Mouse (Mus musculus) hindbrain, embryonic 11.5 days (tissue): ENCODE results near the gene Afg3l1. TPM values are rescaled to one million over a fixed set of nuclear protein-coding genes. Genes with fewer than 3 reads are reported as not detected.

Experiments used
- ATAC-seq: fragments of 200-750 bp; cut with Nextera tagmentation; 2 replicates; pipeline ENCODE4 v1.8.0; 2017; ENCODE audit warnings: mild to moderate bottlenecking, moderate TSS enrichment, moderate library complexity; ENCODE audit not compliant: low FRiP score
- DNase-seq: peaks from one replicate; pipeline ENCODE4 v3.0.0-alpha.2; 2015; ENCODE audit warnings: low spot score
- H3K27ac ChIP-seq: fragments of 300-500 bp; sonication (generic); 2 replicates; pipeline ENCODE4 v1.5.1; 2014; ENCODE audit warnings: mild to moderate bottlenecking, low read depth, low read length
- H3K27me3 ChIP-seq: fragments of 300-500 bp; sonication (generic); 2 replicates; pipeline ENCODE4 v1.6.1; 2014; ENCODE audit warnings: mild to moderate bottlenecking, low read length, moderate library complexity, mixed read lengths; ENCODE audit not compliant: control insufficient read depth, insufficient read depth
- H3K36me3 ChIP-seq: fragments of 300-500 bp; sonication (generic); 2 replicates; pipeline ENCODE4 v1.6.1; 2014; ENCODE audit warnings: mild to moderate bottlenecking, low read length, moderate library complexity, mixed read lengths; ENCODE audit not compliant: control insufficient read depth, insufficient read depth
- H3K4me1 ChIP-seq: fragments of 300-500 bp; sonication (generic); replicated peaks from 2 replicates; pipeline ENCODE4 v1.6.1; 2014; ENCODE audit warnings: low read length, mixed read lengths; ENCODE audit not compliant: control insufficient read depth, insufficient read depth
- H3K4me2 ChIP-seq: fragments of 300-500 bp; sonication (generic); replicated peaks from 2 replicates; pipeline ENCODE4 v1.6.1; 2014; ENCODE audit warnings: mild to moderate bottlenecking, low read depth, low read length
- H3K4me3 ChIP-seq: fragments of 300-500 bp; sonication (generic); 2 replicates; pipeline ENCODE4 v1.5.1; 2014; ENCODE audit warnings: low read depth, low read length
- H3K9ac ChIP-seq: fragments of 300-500 bp; sonication (generic); 2 replicates; pipeline ENCODE4 v1.6.1; 2014; ENCODE audit warnings: low read depth, low read length
- H3K9me3 ChIP-seq: fragments of 300-500 bp; sonication (generic); 2 replicates; pipeline ENCODE4 v1.6.1; 2016; ENCODE audit warnings: low read length; ENCODE audit not compliant: control insufficient read depth
- WGBS: fragments of 180-500 bp; shearing (Covaris S2); extraction: QIAGEN DNeasy Blood & Tissue Kit; methylation state at CpG from one replicate; pipeline ENCODE4 v1.1.7; 2014; 5-methylcytosine and 5-hydroxymethylcytosine counted together
- polyA plus RNA-seq: library from polyadenylated mRNA; unstranded; fragments of >200 nt; fragmentation: Nextera tagmentation; extraction: Ambion mirVana; gene quantifications from 2 replicates; pipeline ENCODE4 v1.2.1, GENCODE M21; 2014

Afg3l1 gene
- polyA plus RNA-seq, 1 experiment from 2014 or later, result 30.7 TPM

- DNase-seq (peak; percentile 23), ATAC-seq (no peak)
- Histone ChIP-seq H3K9ac (no peak overlapping the region), H3K36me3 (peaks cover 33% of the 10 kb centered on the region), H3K4me3 (no peak overlapping the region), H3K9me3 (no peaks in the 10 kb centered on the region), H3K4me2 (no peak overlapping the region), H3K4me1 (no peaks in the 10 kb centered on the region), H3K27me3 (no peaks in the 10 kb centered on the region), H3K27ac (no peak overlapping the region)
- 99% methylated on average over 6 of the region's 6 CpGs for WGBS
Measured at GRCm38 (mm10) chr8:123503801-123504467, 26.2 kb downstream of the Afg3l1 start.

- DNase-seq, result no peak
- WGBS, result 88% methylated on average over 9 of the region's 9 CpGs
- H3K4me3 ChIP-seq, result no peak overlapping the region
- H3K27me3 ChIP-seq, result no peaks in the 10 kb centered on the region
- H3K36me3 ChIP-seq, result peaks cover 33% of the 10 kb centered on the region
- H3K27ac ChIP-seq, result no peak overlapping the region
- ATAC-seq, result no peak
- H3K9me3 ChIP-seq, result no peaks in the 10 kb centered on the region
- no peak overlapping the region for H3K9ac ChIP-seq
- no peaks in the 10 kb centered on the region for H3K4me1 ChIP-seq
- no peak overlapping the region for H3K4me2 ChIP-seq
Measured at GRCm38 (mm10) chr8:123504591-123505195, 27.0 kb downstream of the Afg3l1 start.

GRCm38 (mm10) chr8:123505267-123505666, 27.6 kb downstream of the Afg3l1 start:
- ATAC-seq (no peak), DNase-seq (no peak)
- no peak overlapping the region for H3K4me2 ChIP-seq
- no peaks in the 10 kb centered on the region for H3K9me3 ChIP-seq
- H3K27ac ChIP-seq, result no peak overlapping the region
- no peaks in the 10 kb centered on the region for H3K27me3 ChIP-seq
- H3K9ac ChIP-seq, result no peak overlapping the region
- H3K4me3 ChIP-seq, result no peak overlapping the region
- 85% methylated on average over 4 of the region's 4 CpGs for WGBS
- peaks cover 33% of the 10 kb centered on the region for H3K36me3 ChIP-seq
- no peaks in the 10 kb centered on the region for H3K4me1 ChIP-seq

- H3K4me2 ChIP-seq, result no peak overlapping the region
- H3K27me3 ChIP-seq, result no peaks in the 10 kb centered on the region
- no peak overlapping the region for H3K27ac ChIP-seq
- no peak for ATAC-seq
- H3K9me3 ChIP-seq, result no peaks in the 10 kb centered on the region
- 84% methylated on average over 9 of the region's 9 CpGs for WGBS
- no peak overlapping the region for H3K9ac ChIP-seq
- no peak overlapping the region for H3K4me3 ChIP-seq
- DNase-seq, result no peak
- peaks cover 33% of the 10 kb centered on the region for H3K36me3 ChIP-seq
- no peaks in the 10 kb centered on the region for H3K4me1 ChIP-seq
Measured at GRCm38 (mm10) chr8:123505695-123506094, 28.0 kb downstream of the Afg3l1 start.

GRCm38 (mm10) chr8:123507153-123507552, 29.4 kb downstream of the Afg3l1 start:
- Histone ChIP-seq H3K4me2 (no peak overlapping the region), H3K4me1 (peaks cover 2% of the 10 kb centered on the region; the same call in 1 of the 2 replicates), H3K9me3 (no peaks in the 10 kb centered on the region), H3K36me3 (peaks cover 25% of the 10 kb centered on the region), H3K9ac (no peak overlapping the region), H3K27me3 (no peaks in the 10 kb centered on the region), H3K27ac (no peak overlapping the region), H3K4me3 (no peak overlapping the region)
- no peak for DNase-seq
- WGBS, result 91% methylated on average over 5 of the region's 5 CpGs
- no peak for ATAC-seq

GRCm38 (mm10) chr8:123510819-123511218, 33.1 kb downstream of the Afg3l1 start:
- H3K4me1 ChIP-seq, result peaks cover 5% of the 10 kb centered on the region; the same call in 1 of the 2 replicates
- H3K9ac ChIP-seq, result no peak overlapping the region
- H3K36me3 ChIP-seq, result peaks cover 12% of the 10 kb centered on the region; the same call in 1 of the 2 replicates
- H3K27me3 ChIP-seq, result no peaks in the 10 kb centered on the region
- DNase-seq, result no peak
- no peak overlapping the region for H3K4me2 ChIP-seq
- WGBS, result 77% methylated on average over 5 of the region's 5 CpGs
- H3K4me3 ChIP-seq, result no peak overlapping the region
- no peak for ATAC-seq
- H3K27ac ChIP-seq, result no peak overlapping the region
- no peaks in the 10 kb centered on the region for H3K9me3 ChIP-seq

GRCm38 (mm10) chr8:123514136-123514535, 36.4 kb downstream of the Afg3l1 start:
- Histone ChIP-seq H3K4me3 (peak overlapping the region; percentile 78), H3K27me3 (peaks cover 4% of the 10 kb centered on the region; the same call in 1 of the 2 replicates), H3K4me2 (peak overlapping the region; percentile 86), H3K9me3 (no peaks in the 10 kb centered on the region), H3K9ac (peak overlapping the region; percentile 87), H3K36me3 (no peaks in the 10 kb centered on the region), H3K27ac (peak overlapping the region; percentile 92), H3K4me1 (peaks cover 5% of the 10 kb centered on the region; the same call in 1 of the 2 replicates)
- no peak for DNase-seq
- ATAC-seq, result no peak
- WGBS, result 3% methylated on average over 9 of the region's 9 CpGs

- Histone ChIP-seq H3K4me2 (peak within 1 kb of the TSS; percentile 86), H3K36me3 (no peaks in the 10 kb centered on the region), H3K9ac (peak within 1 kb of the TSS; percentile 87), H3K4me1 (peaks cover 8% of the 10 kb centered on the region; the same call in 1 of the 2 replicates), H3K4me3 (peak within 1 kb of the TSS; percentile 78), H3K27me3 (peaks cover 4% of the 10 kb centered on the region; the same call in 1 of the 2 replicates), H3K27ac (peak within 1 kb of the TSS; percentile 92), H3K9me3 (no peaks in the 10 kb centered on the region)
- WGBS, result under 1% methylated on average over 41 of the region's 63 CpGs
- DNase-seq (peak; percentile 84), ATAC-seq (peak; percentile 78)
Measured at GRCm38 (mm10) chr8:123514781-123515539, 37.3 kb downstream of the Afg3l1 start, which contains the start of gene Dbndd1. Dbndd1 (minus strand) TSS chr8:123515463.
